Mouse (Mus musculus): ENCODE measurements at regions not wholly inside any gene's neighbourhood (a gene's known extent, or its start where the extent isn't known, plus 50 kb on each side); places are given as distances from the start of the nearest gene placed in this dataset.

DNA sequence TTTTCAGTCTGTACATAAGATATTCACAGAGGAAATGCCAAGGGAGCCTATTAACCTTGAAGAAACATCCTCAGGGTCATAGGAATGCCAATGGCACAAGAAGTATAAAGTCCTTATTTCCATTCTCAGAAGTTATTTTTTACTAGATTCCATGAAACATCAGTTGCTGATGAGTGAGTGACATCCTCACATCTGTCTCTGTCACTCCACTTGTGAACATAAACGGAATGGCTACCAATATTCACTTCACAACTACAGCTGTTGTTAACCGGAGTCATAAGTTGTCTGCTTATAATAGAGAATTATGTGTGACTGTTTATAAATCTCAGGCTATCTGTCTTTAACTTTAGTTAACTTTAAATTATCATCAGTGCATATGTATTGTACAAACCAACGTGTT, 278.0 kb upstream of the Mctp2 start:
- no peak for TF ChIP-seq CTCF (IDR thresholded peaks at IDR 0.05; ENCODE audit: low read depth)
- TF ChIP-seq EP300 (optimal IDR thresholded peaks at IDR 0.05): no peak
